Mouse (Mus musculus): ENCODE measurements around the gene Mrpl4. TPM values are rescaled to one million over a fixed set of nuclear protein-coding genes. Genes with fewer than 3 reads are reported as not detected.

Mrpl4 gene
- total RNA-seq, 2 experiments from 2014 or later: 59.2 to 64.2 TPM

- H3K4me3 ChIP-seq: no peak overlapping the region
- intact Hi-C loops (cut with DNase I): loop anchor here (5.0 kb wide), 1 partner anchor 125 kb away; no protein-coding TSS in a partner anchor
- DNase-seq (ENCODE audit: extremely low spot score in 1 of 2, low spot score in 2 of 2): no peak
- H3K27ac ChIP-seq: no peak overlapping the region
- no peak for TF ChIP-seq CTCF (IDR thresholded peaks at IDR 0.05)
Observed at GRCm38 (mm10) chr9:21011846-21012312, 9.3 kb downstream of the Mrpl4 start.

- DNase-seq (ENCODE audit: extremely low spot score in 1 of 2, low spot score in 2 of 2): no peak
- intact Hi-C loops (cut with DNase I): loop anchor here (5.0 kb wide), 1 partner anchor 125 kb away; no protein-coding TSS in a partner anchor
- H3K4me3 ChIP-seq: no peak overlapping the region
- no peak overlapping the region for H3K27ac ChIP-seq
- TF ChIP-seq CTCF (IDR thresholded peaks at IDR 0.05): no peak; the same call in 1 of the 2 replicates
Observed at GRCm38 (mm10) chr9:21012368-21012767, 9.8 kb downstream of the Mrpl4 start.

- peak overlapping the region; percentile 37 for H3K4me3 ChIP-seq
- intact Hi-C loops (cut with DNase I): loop anchor here (5.0 kb wide), 1 partner anchor 122 kb away; no protein-coding TSS in a partner anchor
- no peak for TF ChIP-seq CTCF (IDR thresholded peaks at IDR 0.05)
- DNase-seq (ENCODE audit: extremely low spot score in 1 of 2, low spot score in 2 of 2): peak; percentile 38 to 44
- H3K27ac ChIP-seq: no peak overlapping the region; the same call in 1 of the 2 replicates
Observed at GRCm38 (mm10) chr9:21014691-21015570, 12.4 kb downstream of the Mrpl4 start.

GRCm38 (mm10) chr9:21015571-21016130 lies 13.1 kb downstream of the Mrpl4 start, which contains the start of gene Icam1:
Gene Icam1, plus strand, starts transcription at chr9:21015985.
- Histone ChIP-seq H3K4me3 (peak within 1 kb of the TSS; percentile 37), H3K27ac (no peak within 1 kb of the TSS; the same call in 1 of the 2 replicates)
- no peak for TF ChIP-seq CTCF (IDR thresholded peaks at IDR 0.05)
- DNase-seq (ENCODE audit: extremely low spot score in 1 of 2, low spot score in 2 of 2): peak in 1 of 2 experiments; percentile 46
- intact Hi-C loops (cut with DNase I): no loop called here

- no peak for DNase-seq (ENCODE audit: extremely low spot score in 1 of 2, low spot score in 2 of 2)
- intact Hi-C loops (cut with DNase I): no loop called here
- Histone ChIP-seq H3K4me3 (peak overlapping the region; percentile 19; the same call in 1 of the 2 replicates), H3K27ac (no peak overlapping the region)
- no peak for TF ChIP-seq CTCF (IDR thresholded peaks at IDR 0.05)
Observed at GRCm38 (mm10) chr9:21016331-21017176, 14.0 kb downstream of the Mrpl4 start.

- intact Hi-C loops (cut with DNase I): no loop called here
- DNase-seq (ENCODE audit: extremely low spot score in 1 of 2, low spot score in 2 of 2): no peak
- no peak for TF ChIP-seq CTCF (IDR thresholded peaks at IDR 0.05)
- no peak overlapping the region for H3K27ac ChIP-seq
- no peak overlapping the region for H3K4me3 ChIP-seq
Observed at GRCm38 (mm10) chr9:21017177-21017575, 14.6 kb downstream of the Mrpl4 start.

- no peak for TF ChIP-seq CTCF (IDR thresholded peaks at IDR 0.05)
- intact Hi-C loops (cut with DNase I): no loop called here
- no peak overlapping the region for H3K4me3 ChIP-seq
- H3K27ac ChIP-seq: no peak overlapping the region
- DNase-seq (ENCODE audit: extremely low spot score in 1 of 2, low spot score in 2 of 2): no peak
Observed at GRCm38 (mm10) chr9:21018600-21018999, 16.1 kb downstream of the Mrpl4 start.

- intact Hi-C loops (cut with DNase I): no loop called here
- H3K4me3 ChIP-seq: no peak overlapping the region
- no peak overlapping the region for H3K27ac ChIP-seq
- no peak for DNase-seq (ENCODE audit: extremely low spot score in 1 of 2, low spot score in 2 of 2)
- no peak for TF ChIP-seq CTCF (IDR thresholded peaks at IDR 0.05)
Observed at GRCm38 (mm10) chr9:21021363-21021762, 18.8 kb downstream of the Mrpl4 start.

GRCm38 (mm10) chr9:21022288-21022687 lies 19.8 kb downstream of the Mrpl4 start:
- H3K4me3 ChIP-seq: no peak overlapping the region
- no peak overlapping the region for H3K27ac ChIP-seq
- intact Hi-C loops (cut with DNase I): no loop called here
- no peak for TF ChIP-seq CTCF (IDR thresholded peaks at IDR 0.05)
- no peak for DNase-seq (ENCODE audit: extremely low spot score in 1 of 2, low spot score in 2 of 2)

- Histone ChIP-seq H3K4me3 (no peak overlapping the region), H3K27ac (no peak overlapping the region)
- DNase-seq (ENCODE audit: extremely low spot score in 1 of 2, low spot score in 2 of 2): no peak
- TF ChIP-seq CTCF (IDR thresholded peaks at IDR 0.05): no peak
- intact Hi-C loops (cut with DNase I): no loop called here
Observed at GRCm38 (mm10) chr9:21022726-21023125, 20.2 kb downstream of the Mrpl4 start.

- Histone ChIP-seq H3K27ac (no peak overlapping the region), H3K4me3 (no peak overlapping the region)
- no peak for DNase-seq (ENCODE audit: extremely low spot score in 1 of 2, low spot score in 2 of 2)
- intact Hi-C loops (cut with DNase I): no loop called here
- TF ChIP-seq CTCF (IDR thresholded peaks at IDR 0.05): no peak
Observed at GRCm38 (mm10) chr9:21025258-21025810, 22.8 kb downstream of the Mrpl4 start.
